Mouse (Mus musculus) CH12.LX (cell line): ENCODE results near the gene Dhcr24. TPM values are rescaled to one million over a fixed set of nuclear protein-coding genes. Genes with fewer than 3 reads are reported as not detected.
A peak's percentile ranks its signal among the peaks of the same experiment; 100 is the strongest.

ENCODE experiments used
- DNase-seq: peaks from one replicate; pipeline ENCODE4 v3.0.0-alpha.2; 2013; ENCODE audit errors: extremely low read depth
- H3K27ac ChIP-seq: 2 replicates; pipeline ENCODE4 v1.5.1; 2012; ENCODE audit warnings: low read depth, mild to moderate bottlenecking, control low read depth, moderate library complexity; ENCODE audit not compliant: insufficient read depth
- H3K27me3 ChIP-seq: replicated peaks from 2 replicates; pipeline ENCODE3; 2012; ENCODE audit warnings: inconsistent platforms
- H3K36me3 ChIP-seq, 2 experiments: replicated peaks in 1 of 2; 2 replicates each; pipeline versions ENCODE3 to v1.6.1; 2012; ENCODE audit warnings: inconsistent platforms in 1 of 2, low read length in 1 of 2, mild to moderate bottlenecking in 1 of 2, mixed read lengths in 1 of 2, moderate library complexity in 1 of 2; ENCODE audit not compliant: control insufficient read depth in 1 of 2, insufficient read depth in 1 of 2
- H3K4me1 ChIP-seq, 2 experiments: 2 replicates each; pipeline ENCODE4 v1.6.1; 2012; ENCODE audit warnings: inconsistent platforms in 1 of 2, moderate library complexity in 1 of 2; ENCODE audit not compliant: insufficient read depth in 2 of 2, control insufficient read depth in 1 of 2
- H3K4me2 ChIP-seq: 2 replicates; pipeline ENCODE4 v1.6.1; 2012; ENCODE audit warnings: low read depth, mild to moderate bottlenecking, control low read depth; ENCODE audit not compliant: poor library complexity, insufficient read depth, severe bottlenecking
- H3K4me3 ChIP-seq, 3 experiments: fragments of 150-350 bp in 1 of 3; sonication (generic) in 1 of 3; replicated peaks in 1 of 3; 2 replicates each; pipeline versions ENCODE3 to v1.5.1; 2011 to 2012; ENCODE audit warnings: low read depth in 2 of 3, low read length in 2 of 3, mild to moderate bottlenecking in 2 of 3, moderate library complexity in 2 of 3, control low read depth in 1 of 3, improper control_type of control experiment in 1 of 3, inconsistent platforms in 1 of 3, mixed read lengths in 1 of 3; ENCODE audit not compliant: poor library complexity in 1 of 3
- H3K79me2 ChIP-seq: replicated peaks from 2 replicates; pipeline ENCODE4 v1.6.1; 2012; ENCODE audit warnings: mild to moderate bottlenecking, moderate library complexity; ENCODE audit not compliant: control insufficient read depth, poor library complexity, insufficient read depth, severe bottlenecking; ENCODE audit errors: extremely low read depth
- H3K9ac ChIP-seq: 2 replicates; pipeline ENCODE4 v1.6.1; 2012; ENCODE audit warnings: low read depth, mild to moderate bottlenecking, control low read depth, moderate library complexity; ENCODE audit not compliant: insufficient read depth
- H3K9me3 ChIP-seq: replicated peaks from 2 replicates; pipeline ENCODE3; 2012; ENCODE audit warnings: low read length, inconsistent platforms, mixed read lengths
- BHLHE40 ChIP-seq: IDR thresholded peaks from 2 replicates; pipeline ENCODE4 v1.6.1; 2011; ENCODE audit warnings: mild to moderate bottlenecking, low read depth, low read length, improper control_type of control experiment
- CTCF ChIP-seq, 2 experiments: IDR thresholded peaks in 1 of 2; conservative IDR thresholded peaks in 1 of 2; 2 replicates each; pipeline ENCODE4 v1.5.1; 2011 to 2012; ENCODE audit warnings: low read depth in 2 of 2, low read length in 2 of 2, improper control_type of control experiment in 1 of 2, inconsistent platforms in 1 of 2, mild to moderate bottlenecking in 1 of 2, moderate library complexity in 1 of 2
- MAFK ChIP-seq: IDR thresholded peaks from 2 replicates; pipeline ENCODE4 v1.6.1; 2011; ENCODE audit warnings: low read length, improper control_type of control experiment; ENCODE audit not compliant: insufficient replicate concordance
- MAX ChIP-seq: IDR thresholded peaks from 2 replicates; pipeline ENCODE4 v1.6.1; 2011; ENCODE audit warnings: low read length, improper control_type of control experiment
- MEF2A ChIP-seq: IDR thresholded peaks from 2 replicates; pipeline ENCODE4 v1.6.1; 2014; ENCODE audit warnings: low read depth, mild to moderate bottlenecking, inconsistent platforms, low read length, improper control_type of control experiment, borderline replicate concordance
- NRF1 ChIP-seq: IDR thresholded peaks from 2 replicates; pipeline ENCODE4 v1.6.1; 2014; ENCODE audit warnings: low read depth, mild to moderate bottlenecking, inconsistent platforms, low read length, improper control_type of control experiment, moderate library complexity
- POLR2A ChIP-seq: IDR thresholded peaks from 2 replicates; pipeline ENCODE4 v1.6.1; 2011; ENCODE audit warnings: low read depth, mild to moderate bottlenecking, improper control_type of control experiment, low read length
- RAD21 ChIP-seq: IDR thresholded peaks from 2 replicates; pipeline ENCODE4 v1.6.1; 2011; ENCODE audit warnings: low read depth, mild to moderate bottlenecking, low read length, improper control_type of control experiment, moderate library complexity
- ZNF384 ChIP-seq: IDR thresholded peaks from 2 replicates; pipeline ENCODE4 v1.6.1; 2012; ENCODE audit warnings: low read depth, low read length, improper control_type of control experiment, inconsistent platforms
- dilution Hi-C: fragments of 300-500 bp; cut with MboI; formaldehyde crosslinking; loops from 2 replicates; pipeline ENCODE4 v1.14.3; 2020; ENCODE audit warnings: low sequenced_read_pairs; ENCODE audit not compliant: extremely low pct_unique_long_range_greater_than_20kb, extremely low pct_ligation_motif_present
- in situ Hi-C: fragments of 300-500 bp; cut with MboI; formaldehyde crosslinking; loops from 3 replicates; pipeline ENCODE4 v1.14.3; 2019; ENCODE audit warnings: low sequenced_read_pairs, low pct_ligation_motif_present, low pct_unique_long_range_greater_than_20kb, mixed read lengths
- polyA plus RNA-seq: library from polyadenylated mRNA; unstranded; fragments of >175 nt; gene quantifications from 2 replicates; pipeline ENCODE4 v1.2.1, GENCODE M21; 2012; ENCODE audit warnings: low read depth; ENCODE audit not compliant: insufficient read length
- total RNA-seq, 2 experiments: library from RNA; depleted of rRNA; stranded (reverse); fragments of 300-350 nt in 1 of 2; fragments of >200 nt in 1 of 2; gene quantifications; 2 replicates each; pipeline ENCODE4 v1.2.3; 2012 to 2014

The Dhcr24 gene
- total and polyA plus RNA-seq, 3 experiments = 41.4 to 90.5 (median 46.9) TPM

DNA sequence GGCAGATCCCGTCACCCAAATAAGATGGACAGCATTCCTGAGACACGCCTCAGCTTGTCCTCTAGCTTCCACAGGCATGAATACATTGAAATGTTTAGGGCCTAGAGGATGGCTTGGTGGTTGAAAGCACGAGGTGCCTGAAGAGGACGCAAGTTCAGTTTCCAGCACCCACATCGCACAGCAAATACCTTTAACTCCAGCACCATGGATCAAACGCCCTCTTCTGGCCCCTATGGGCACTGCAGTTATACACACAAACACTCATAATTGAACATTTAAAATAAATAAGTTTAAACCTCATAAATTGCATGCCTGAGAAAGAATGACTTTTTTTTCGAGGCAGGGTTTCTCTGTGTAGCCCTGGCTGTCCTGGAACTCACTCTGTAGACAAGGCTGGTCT lies 32.8 kb downstream of the Dhcr24 start:
- no peak for DNase-seq
- H3K4me1 ChIP-seq = peaks cover 12 to 59% of the 10 kb centered on the region in 2 experiments
- dilution Hi-C loops = no loop called here
- TF ChIP-seq POLR2A (no peak), CTCF (conservative IDR thresholded peaks at IDR 0.05 in 1 of 2, IDR thresholded peaks at IDR 0.05 in 1 of 2; ENCODE audit: low read depth in 2 of 2, low read length in 2 of 2) (peak; percentile 34 to 49)
- H3K27ac ChIP-seq = no peak overlapping the region
- in situ Hi-C loops = no loop called here
- H3K79me2 ChIP-seq = no peaks in the 10 kb centered on the region
- peaks cover 2% of the 10 kb centered on the region for H3K9me3 ChIP-seq
- no peak overlapping the region for H3K9ac ChIP-seq
- no peak overlapping the region for H3K4me2 ChIP-seq
- H3K4me3 ChIP-seq = no peak overlapping the region
- no peaks in the 10 kb centered on the region for H3K27me3 ChIP-seq
- H3K36me3 ChIP-seq = peaks cover 6 to 29% of the 10 kb centered on the region in 2 experiments

DNA sequence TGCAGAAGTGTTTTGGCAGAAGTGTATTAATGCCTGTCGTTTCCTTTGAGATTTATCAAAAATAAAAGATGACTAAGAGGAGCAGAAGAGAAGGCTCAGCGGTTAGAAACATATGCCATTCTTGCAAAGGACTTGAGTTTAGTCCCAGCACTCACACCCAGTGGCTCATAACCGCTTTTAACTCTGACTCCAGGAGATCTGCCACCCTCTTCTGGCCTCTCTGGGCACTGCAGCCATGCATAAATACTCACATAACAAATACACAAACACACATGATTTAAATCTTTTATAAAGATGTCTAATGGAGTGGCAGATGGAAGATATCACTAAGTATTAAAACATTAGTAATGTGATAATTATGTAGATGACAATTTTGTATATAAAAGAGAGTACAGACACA lies 35.4 kb downstream of the Dhcr24 start:
- Histone ChIP-seq H3K4me1 (peaks cover 12 to 55% of the 10 kb centered on the region in 2 experiments), H3K27me3 (no peaks in the 10 kb centered on the region), H3K4me3 (no peak overlapping the region), H3K79me2 (no peaks in the 10 kb centered on the region), H3K27ac (no peak overlapping the region), H3K36me3 (peaks cover 0 to 4% of the 10 kb centered on the region in 2 experiments), H3K9me3 (peaks cover 9% of the 10 kb centered on the region), H3K4me2 (no peak overlapping the region), H3K9ac (no peak overlapping the region)
- no peak for DNase-seq
- in situ Hi-C loops (no loop called here), dilution Hi-C loops (no loop called here)
- TF ChIP-seq NRF1 = no peak
- TF ChIP-seq MEF2A = no peak
- TF ChIP-seq MAFK = no peak
- TF ChIP-seq CTCF (conservative IDR thresholded peaks at IDR 0.05 in 1 of 2, IDR thresholded peaks at IDR 0.05 in 1 of 2; ENCODE audit: low read depth in 2 of 2, low read length in 2 of 2) = peak in 1 of 2 experiments; percentile 45; a peak in 3 of 4 replicates
- 0 out of 2 replicates have a peak, but pooled peaks have one; percentile 2 for TF ChIP-seq ZNF384
- peak; percentile 11 for TF ChIP-seq RAD21

DNA sequence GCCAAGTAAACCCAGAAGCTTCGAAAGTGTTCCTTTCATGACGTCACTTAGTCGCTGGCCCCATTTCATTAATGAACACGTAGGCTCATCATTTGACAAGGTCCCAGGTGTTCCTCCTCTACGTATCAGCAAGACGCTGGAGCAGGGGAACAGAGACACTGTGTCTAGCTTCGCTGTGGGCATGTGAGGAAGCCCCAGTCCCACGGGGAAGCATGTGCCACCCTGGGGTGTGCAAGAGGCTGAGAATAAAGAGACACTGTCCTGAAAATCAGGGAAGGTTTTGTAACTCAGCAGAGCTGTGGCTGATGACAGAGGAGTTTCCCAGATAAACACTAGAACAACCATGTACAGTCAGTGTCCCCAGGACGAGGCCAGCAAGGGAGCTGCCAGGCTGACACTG lies 36.2 kb downstream of the Dhcr24 start:
- dilution Hi-C loops = no loop called here
- Histone ChIP-seq H3K9me3 (peaks cover 10% of the 10 kb centered on the region), H3K4me3 (no peak overlapping the region), H3K36me3 (no peaks in the 10 kb centered on the region), H3K4me1 (peaks cover 12 to 51% of the 10 kb centered on the region in 2 experiments), H3K79me2 (no peaks in the 10 kb centered on the region), H3K27ac (peak overlapping the region; percentile 6; the same call in 1 of the 2 replicates), H3K27me3 (no peaks in the 10 kb centered on the region), H3K9ac (no peak overlapping the region), H3K4me2 (0 out of 2 replicates have a peak overlapping the region, but pooled peaks have one; percentile 12)
- in situ Hi-C loops = no loop called here
- DNase-seq = no peak
- TF ChIP-seq MAX (no peak), BHLHE40 (peak; percentile 71)
